ENCODE assay signal across 21 mouse cellular contexts in genomic region chr4:97991880-97992279, GRCm38 (mm10).
DNase-seq lines count a peak whose midpoint lies in the region; ATAC-seq and TF ChIP-seq lines count a peak whose summit lies in the region.
"Had no signal": no experiment of that assay in that cellular context is flagged by ENCODE, and none has a peak within 500 bp of the region (broad histone marks: within the 10 kb centered on the region; RNA-seq: fewer than 3 reads in every experiment).

No protein-coding gene starts in this region.

- H3K4me3 ChIP-seq in midbrain, embryonic 10.5 days = no peak overlapping the region
- H3K4me3 ChIP-seq in midbrain, embryonic 13.5 days (replicated peaks) = no peak overlapping the region
- no peak overlapping the region for H3K4me3 ChIP-seq in embryonic facial prominence, embryonic 10.5 days
- no peak overlapping the region for H3K4me3 ChIP-seq in lung, adult 2 months (replicated peaks; ENCODE audit: extremely low read depth, low read depth, low read length)
- H3K4me3 ChIP-seq: embryonic facial prominence, embryonic 12.5 days; forebrain, embryonic 15.5 days; heart, embryonic 15.5 days; hindbrain, embryonic 13.5 days had no signal

- DNase-seq in adrenal gland, adult 2 months = peak; percentile 60
- DNase-seq in adrenal gland, postnatal 4 days (ENCODE audit: low spot score in 2 of 2) = no peak
- peak; percentile 63 for DNase-seq in heart, adult 11 months
- no peak for DNase-seq in heart, adult 9 months (ENCODE audit: low spot score in 2 of 2)
- peak; percentile 35 for DNase-seq in midbrain, embryonic 10.5 days (ENCODE audit: low spot score)
- peak; percentile 17 for DNase-seq in embryonic facial prominence, embryonic 10.5 days (ENCODE audit: low spot score)
- DNase-seq in lung, adult 2 months = no peak
- DNase-seq: cerebellum, adult 11 months; cerebellum, adult 8-10 months; cerebellum, postnatal 14 days; gastrocnemius, postnatal 10 days; heart, postnatal 14 days; kidney, adult 11 months had no signal

- TF ChIP-seq CTCF in lung, adult 2 months (IDR thresholded peaks at IDR 0.05; ENCODE audit: insufficient read depth, low read length) = no peak

- H3K9ac ChIP-seq in midbrain, embryonic 13.5 days (replicated peaks) = no peak overlapping the region
- H3K9ac ChIP-seq: embryonic facial prominence, embryonic 12.5 days; forebrain, embryonic 15.5 days; heart, embryonic 15.5 days; hindbrain, embryonic 13.5 days had no signal

- 12% methylated on average over 3 of the region's 3 CpGs for WGBS in midbrain, embryonic 10.5 days
- WGBS in midbrain, embryonic 13.5 days = 8% methylated on average over 3 of the region's 3 CpGs
- WGBS in embryonic facial prominence, embryonic 10.5 days = 25% methylated on average over 3 of the region's 3 CpGs
- WGBS in lung, adult 2 months = 56% methylated on average over 3 of the region's 3 CpGs

- H3K4me2 ChIP-seq in midbrain, embryonic 13.5 days (replicated peaks) = no peak overlapping the region
- H3K4me2 ChIP-seq: embryonic facial prominence, embryonic 12.5 days; forebrain, embryonic 15.5 days; heart, embryonic 15.5 days; hindbrain, embryonic 13.5 days had no signal

- TF ChIP-seq POLR2A in lung, adult 2 months (IDR thresholded peaks at IDR 0.05; ENCODE audit: borderline replicate concordance, extremely low read depth, low read depth, low read length) = no peak

- no peak overlapping the region for H3K27ac ChIP-seq in midbrain, embryonic 10.5 days (replicated peaks)
- H3K27ac ChIP-seq in midbrain, embryonic 13.5 days = no peak overlapping the region
- no peak overlapping the region for H3K27ac ChIP-seq in embryonic facial prominence, embryonic 10.5 days (replicated peaks)
- H3K27ac ChIP-seq: embryonic facial prominence, embryonic 12.5 days; forebrain, embryonic 15.5 days; hindbrain, embryonic 13.5 days; hindbrain, postnatal 0 days had no signal

- ATAC-seq in midbrain, embryonic 13.5 days = no peak
- ATAC-seq: forebrain, embryonic 15.5 days; hindbrain, postnatal 0 days; Patski had no signal

- peaks cover 41% of the 10 kb centered on the region for H3K4me1 ChIP-seq in midbrain, embryonic 10.5 days
- peaks cover 22% of the 10 kb centered on the region for H3K4me1 ChIP-seq in midbrain, embryonic 13.5 days (replicated peaks)
- H3K4me1 ChIP-seq in embryonic facial prominence, embryonic 10.5 days = peaks cover 13% of the 10 kb centered on the region
- H3K4me1 ChIP-seq in lung, adult 2 months (ENCODE audit: control insufficient read depth, insufficient read depth, low read length) = peaks cover 6% of the 10 kb centered on the region

- H3K9me3 ChIP-seq in midbrain, embryonic 10.5 days (replicated peaks) = no peaks in the 10 kb centered on the region
- H3K9me3 ChIP-seq in midbrain, embryonic 13.5 days = no peaks in the 10 kb centered on the region
- no peaks in the 10 kb centered on the region for H3K9me3 ChIP-seq in embryonic facial prominence, embryonic 10.5 days
- H3K9me3 ChIP-seq: embryonic facial prominence, embryonic 12.5 days; forebrain, embryonic 15.5 days; heart, embryonic 15.5 days; hindbrain, embryonic 13.5 days had no signal

- no peaks in the 10 kb centered on the region for H3K36me3 ChIP-seq in midbrain, embryonic 10.5 days
- H3K36me3 ChIP-seq in midbrain, embryonic 13.5 days = no peaks in the 10 kb centered on the region
- H3K36me3 ChIP-seq in embryonic facial prominence, embryonic 10.5 days (replicated peaks) = no peaks in the 10 kb centered on the region
- H3K36me3 ChIP-seq: embryonic facial prominence, embryonic 12.5 days; forebrain, embryonic 15.5 days; heart, embryonic 15.5 days; hindbrain, embryonic 13.5 days had no signal

- peaks cover 91% of the 10 kb centered on the region for H3K27me3 ChIP-seq in midbrain, embryonic 10.5 days (ENCODE audit: low read depth, poor library complexity, severe bottlenecking)
- peaks cover 9% of the 10 kb centered on the region for H3K27me3 ChIP-seq in midbrain, embryonic 13.5 days
- H3K27me3 ChIP-seq in embryonic facial prominence, embryonic 10.5 days (replicated peaks; ENCODE audit: low read depth, poor library complexity, severe bottlenecking) = no peaks in the 10 kb centered on the region; the same call in 1 of the 2 replicates
- H3K27me3 ChIP-seq: CH12.LX; embryonic facial prominence, embryonic 12.5 days; forebrain, embryonic 15.5 days; heart, embryonic 15.5 days; hindbrain, embryonic 13.5 days; Patski had no signal

Comparison
In these comparisons a context has a peak if more than half of its experiments do, and no peak if none do; other contexts are left out.
1. DNase-seq: peak in adrenal gland, adult 2 months (single experiment), heart, adult 11 months (single experiment), midbrain, embryonic 10.5 days (single experiment) and embryonic facial prominence, embryonic 10.5 days (single experiment); none in adrenal gland, postnatal 4 days (0 of 2), heart, adult 9 months (0 of 2) and lung, adult 2 months (single experiment).